Mouse (Mus musculus) liver, adult 2 months (tissue): ENCODE data around the gene Spats1.
"Not testable (repeated sequence)": the region's sequence is repeated elsewhere in the genome, so short reads cannot be mapped to it uniquely, and the experiment has no call there.

Experiments used
- CTCF ChIP-seq: fragments of 200-500 bp; IDR thresholded peaks from 2 replicates; pipeline ENCODE4 v1.5.1; 2011; ENCODE audit warnings: low read depth, low read length, control low read depth
- POLR2A ChIP-seq: fragments of 200-500 bp; IDR thresholded peaks from 2 replicates; pipeline ENCODE4 v1.6.1; 2011; ENCODE audit warnings: low read length, control low read depth; ENCODE audit not compliant: insufficient read depth; ENCODE audit errors: extremely low read depth

GRCm38 (mm10) chr17:45411617-45412016, 63.6 kb downstream of the Spats1 start:
- TF ChIP-seq CTCF, POLR2A: not testable (repeated sequence)
